Mouse (Mus musculus): ENCODE data around the gene Arpp21. TPM values are rescaled to one million over a fixed set of nuclear protein-coding genes. Genes with fewer than 3 reads are reported as not detected.

The Arpp21 gene
- not detected in 4 replicates for total RNA-seq (2023)

GRCm38 (mm10) chr9:112235696-112236397 is at the start of gene Arpp21:
Gene Arpp21, minus strand, starts transcription at chr9:112235938.

Measured in B cell, adult 62 days (primary cell).